Mouse (Mus musculus) C2C12 (cell line): ENCODE measurements around the gene Ppp2r1b.

Experiments
- CTCF ChIP-seq: IDR thresholded peaks from one replicate; pipeline ENCODE4 v1.5.1; 2011; ENCODE audit not compliant: control insufficient read depth, insufficient read depth, insufficient read length
- FOSL1 ChIP-seq: IDR thresholded peaks from one replicate; pipeline ENCODE4 v1.8.0; 2011; ENCODE audit warnings: mild to moderate bottlenecking, low read length; ENCODE audit not compliant: poor library complexity, insufficient read depth, severe bottlenecking
- MAX ChIP-seq: IDR thresholded peaks from one replicate; pipeline ENCODE4 v1.6.1; 2011; ENCODE audit warnings: mild to moderate bottlenecking, control low read depth
- MYOD1 ChIP-seq: IDR thresholded peaks from one replicate; pipeline ENCODE4 v1.6.1; 2011; ENCODE audit warnings: low read depth; ENCODE audit not compliant: control insufficient read depth, insufficient read length
- MYOG ChIP-seq: IDR thresholded peaks from one replicate; pipeline ENCODE4 v1.6.1; 2011; ENCODE audit not compliant: control insufficient read depth, insufficient read length; ENCODE audit errors: extremely low read depth
- USF1 ChIP-seq: IDR thresholded peaks from one replicate; pipeline ENCODE4 v1.6.1; 2011; ENCODE audit warnings: low read depth, mild to moderate bottlenecking, control low read depth, moderate library complexity

DNA sequence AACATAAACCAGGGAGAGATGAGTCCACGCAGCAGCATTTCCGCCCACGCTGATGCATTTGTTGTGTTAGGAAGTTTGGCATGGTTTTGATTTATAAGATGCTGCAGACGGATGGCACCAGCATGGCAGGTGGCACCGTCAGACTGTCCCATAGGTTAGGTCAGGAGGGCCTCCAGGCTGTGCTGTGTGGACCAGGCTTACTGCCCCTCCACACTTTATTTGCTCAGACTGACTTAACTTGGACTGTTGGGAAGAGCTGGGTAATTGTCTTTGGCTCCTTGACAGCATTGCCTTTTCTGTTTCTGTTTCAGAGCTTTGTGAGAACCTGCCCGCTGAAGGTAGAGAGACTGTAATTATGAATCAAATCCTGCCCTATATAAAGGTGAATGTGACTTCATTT, 21.9 kb downstream of the Ppp2r1b start:
- no peak for TF ChIP-seq CTCF
- no peak for TF ChIP-seq USF1
- no peak for TF ChIP-seq MYOD1
- TF ChIP-seq MAX, result no peak
- TF ChIP-seq FOSL1, result no peak
- TF ChIP-seq MYOG, result no peak
